Mouse (Mus musculus) liver, postnatal 0 days (tissue): ENCODE data around the gene Sbf2. TPM values are rescaled to one million over a fixed set of nuclear protein-coding genes. Genes with fewer than 3 reads are reported as not detected.

ENCODE experiments used
- ATAC-seq: fragments of 200-750 bp; cut with Nextera tagmentation; 2 replicates; pipeline ENCODE4 v1.8.0; 2017; ENCODE audit warnings: mild to moderate bottlenecking, moderate library complexity
- DNase-seq: peaks from one replicate; pipeline ENCODE4 v3.0.0-alpha.2; 2016
- H3K27ac ChIP-seq: fragments of 300-500 bp; sonication (generic); 2 replicates; pipeline ENCODE4 v1.5.1; 2014; ENCODE audit warnings: antibody characterized with exemption, moderate library complexity, mild to moderate bottlenecking, low read depth
- H3K27me3 ChIP-seq: fragments of 300-500 bp; sonication (generic); 2 replicates; pipeline ENCODE4 v1.6.1; 2014; ENCODE audit warnings: low read length, control low read depth, mixed read lengths; ENCODE audit not compliant: insufficient read depth
- H3K36me3 ChIP-seq: fragments of 300-500 bp; sonication (generic); replicated peaks from 2 replicates; pipeline ENCODE4 v1.6.1; 2014; ENCODE audit warnings: mild to moderate bottlenecking, control low read depth, low read length, moderate library complexity, mixed read lengths; ENCODE audit not compliant: insufficient read depth
- H3K4me1 ChIP-seq: fragments of 300-500 bp; sonication (generic); 2 replicates; pipeline ENCODE4 v1.6.1; 2014; ENCODE audit warnings: antibody characterized with exemption, mild to moderate bottlenecking, control low read depth; ENCODE audit not compliant: insufficient read depth
- H3K4me2 ChIP-seq: fragments of 300-500 bp; sonication (generic); 2 replicates; pipeline ENCODE4 v1.6.1; 2014; ENCODE audit warnings: low read depth, mild to moderate bottlenecking, low read length, moderate library complexity, mixed read lengths
- H3K4me3 ChIP-seq: fragments of 300-500 bp; sonication (generic); 2 replicates; pipeline ENCODE4 v1.5.1; 2014; ENCODE audit warnings: low read depth, low read length
- H3K9ac ChIP-seq: fragments of 300-500 bp; sonication (generic); replicated peaks from 2 replicates; pipeline ENCODE4 v1.6.1; 2014; ENCODE audit warnings: mild to moderate bottlenecking, moderate library complexity
- H3K9me3 ChIP-seq: fragments of 300-500 bp; sonication (generic); 2 replicates; pipeline ENCODE4 v1.6.1; 2016; ENCODE audit warnings: mild to moderate bottlenecking, control low read depth, low read length, mixed read lengths
- CTCF ChIP-seq: sonication (generic); IDR thresholded peaks from 2 replicates; pipeline ENCODE4 v1.5.1; 2016; ENCODE audit warnings: antibody characterized with exemption, low read depth
- EP300 ChIP-seq: IDR thresholded peaks from 2 replicates; pipeline ENCODE4 v1.6.1; 2016; ENCODE audit warnings: antibody characterized with exemption, low read depth, mild to moderate bottlenecking
- WGBS: fragments of 180-500 bp; shearing (Covaris S2); extraction: QIAGEN DNeasy Blood & Tissue Kit; methylation state at CpG from one replicate; pipeline ENCODE4 v1.1.7; 2014; ENCODE audit not compliant: insufficient replicate concordance; 5-methylcytosine and 5-hydroxymethylcytosine counted together
- polyA plus RNA-seq: library from polyadenylated mRNA; unstranded; fragments of >200 nt; fragmentation: Nextera tagmentation; extraction: Ambion mirVana; gene quantifications from 2 replicates; pipeline ENCODE4 v1.2.1, GENCODE M21; 2015

Gene Sbf2
- polyA plus RNA-seq, 1 experiment from 2014 or later, result 5.9 TPM

- no peak for DNase-seq
- no peak overlapping the region for H3K9ac ChIP-seq
- H3K36me3 ChIP-seq, result no peaks in the 10 kb centered on the region
- no peaks in the 10 kb centered on the region for H3K27me3 ChIP-seq
- no peaks in the 10 kb centered on the region for H3K9me3 ChIP-seq
- ATAC-seq, result no peak
- H3K27ac ChIP-seq, result no peak overlapping the region
- whole genome bisulfite sequencing, result 19% methylated on average over 1 of the region's 1 CpGs
- TF ChIP-seq CTCF (no peak), EP300 (no peak)
- H3K4me3 ChIP-seq, result no peak overlapping the region
- H3K4me2 ChIP-seq, result no peak overlapping the region
- no peaks in the 10 kb centered on the region for H3K4me1 ChIP-seq
Measured at GRCm38 (mm10) chr7:110525090-110525775, 89.5 kb downstream of the Sbf2 start.

DNA sequence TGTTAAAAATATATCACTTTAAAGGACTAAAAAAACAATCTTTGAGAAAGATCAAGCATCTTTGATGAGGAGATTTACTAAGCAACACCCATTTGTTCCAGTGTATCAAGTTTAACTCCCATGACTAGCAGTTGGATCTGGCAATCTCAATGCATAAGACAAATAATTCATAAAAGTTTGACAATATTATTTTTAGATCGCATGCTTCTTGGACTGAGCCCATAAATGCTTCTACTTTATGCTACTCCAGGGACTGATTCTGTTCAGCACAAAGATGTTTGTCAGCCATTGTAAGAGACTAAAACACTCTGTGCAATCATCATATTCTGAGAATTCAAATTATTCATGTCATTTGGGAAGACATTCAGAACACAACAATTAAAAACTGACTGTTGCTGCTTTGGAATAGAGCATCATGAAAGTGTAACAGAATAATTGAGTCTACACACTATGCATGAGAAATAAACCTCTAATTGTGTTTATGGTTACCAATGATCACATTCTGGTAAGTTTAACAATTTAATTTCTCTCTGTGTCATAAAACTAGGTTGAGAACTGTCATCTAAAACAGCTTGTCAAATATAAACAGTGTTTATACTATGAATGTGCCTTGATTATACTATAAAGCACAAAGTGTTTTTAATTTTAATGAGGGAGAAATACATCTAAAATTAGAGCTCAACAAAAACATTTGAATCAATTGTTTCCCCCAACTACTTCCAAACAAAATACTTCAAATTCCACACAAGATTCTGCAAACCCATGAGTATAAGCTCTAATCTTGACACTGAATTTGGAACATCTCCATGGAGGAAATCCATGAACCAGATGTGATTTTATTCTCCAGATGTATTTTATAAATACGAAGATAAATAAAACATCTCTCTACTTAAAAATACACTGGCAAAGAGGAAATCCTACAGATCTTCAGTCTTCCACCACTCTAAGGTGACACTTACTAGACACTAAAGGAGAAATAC, 98.2 kb downstream of the Sbf2 start:
- no peak overlapping the region for H3K27ac ChIP-seq
- H3K4me3 ChIP-seq, result no peak overlapping the region
- TF ChIP-seq EP300 (no peak), CTCF (no peak)
- no peaks in the 10 kb centered on the region for H3K36me3 ChIP-seq
- H3K9ac ChIP-seq, result no peak overlapping the region
- H3K4me2 ChIP-seq, result no peak overlapping the region
- ATAC-seq, result no peak
- WGBS, result 82% methylated on average over 2 of the region's 2 CpGs
- H3K4me1 ChIP-seq, result no peaks in the 10 kb centered on the region
- DNase-seq, result no peak
- no peaks in the 10 kb centered on the region for H3K9me3 ChIP-seq
- H3K27me3 ChIP-seq, result no peaks in the 10 kb centered on the region

DNA sequence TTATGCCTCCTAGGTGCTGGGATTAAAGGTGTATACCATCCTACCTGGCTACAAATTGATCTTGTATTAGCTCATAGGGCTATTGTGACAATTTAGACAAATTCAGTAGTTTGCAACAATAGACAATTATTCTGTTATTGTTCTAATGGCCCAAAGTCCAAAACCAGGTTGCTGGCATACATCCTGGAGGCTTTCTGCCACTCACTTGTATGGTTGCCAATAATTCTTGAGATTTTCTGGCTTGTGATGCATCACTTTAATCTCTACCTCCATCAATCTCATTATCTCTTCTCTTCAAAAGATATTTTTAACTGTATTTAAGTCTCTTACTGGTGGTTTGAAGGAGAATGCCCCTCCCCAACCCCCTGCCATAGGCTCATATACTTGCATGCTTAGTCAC, 100.6 kb downstream of the Sbf2 start:
- no peaks in the 10 kb centered on the region for H3K27me3 ChIP-seq
- ATAC-seq (no peak), DNase-seq (no peak)
- H3K36me3 ChIP-seq, result no peaks in the 10 kb centered on the region
- no peak overlapping the region for H3K4me2 ChIP-seq
- no peak overlapping the region for H3K27ac ChIP-seq
- H3K4me1 ChIP-seq, result no peaks in the 10 kb centered on the region
- TF ChIP-seq CTCF, result no peak
- no peak for TF ChIP-seq EP300
- no peak overlapping the region for H3K9ac ChIP-seq
- H3K9me3 ChIP-seq, result no peaks in the 10 kb centered on the region
- no peak overlapping the region for H3K4me3 ChIP-seq

GRCm38 (mm10) chr7:110498653-110499052, 116.1 kb downstream of the Sbf2 start:
- 78% methylated on average over 1 of the region's 1 CpGs for WGBS
- Histone ChIP-seq H3K4me2 (no peak overlapping the region), H3K9ac (no peak overlapping the region), H3K4me1 (no peaks in the 10 kb centered on the region), H3K4me3 (no peak overlapping the region), H3K27me3 (no peaks in the 10 kb centered on the region), H3K9me3 (no peaks in the 10 kb centered on the region), H3K36me3 (no peaks in the 10 kb centered on the region), H3K27ac (no peak overlapping the region)
- DNase-seq, result no peak
- no peak for ATAC-seq
- TF ChIP-seq CTCF, result no peak
- no peak for TF ChIP-seq EP300

- Histone ChIP-seq H3K4me2 (no peak overlapping the region), H3K4me1 (no peaks in the 10 kb centered on the region), H3K4me3 (no peak overlapping the region), H3K27ac (no peak overlapping the region), H3K27me3 (no peaks in the 10 kb centered on the region), H3K9me3 (no peaks in the 10 kb centered on the region), H3K36me3 (no peaks in the 10 kb centered on the region), H3K9ac (no peak overlapping the region)
- TF ChIP-seq CTCF (no peak), EP300 (no peak)
- ATAC-seq, result no peak
- DNase-seq, result no peak
- 71% methylated on average over 5 of the region's 5 CpGs for WGBS
Measured at GRCm38 (mm10) chr7:110491038-110491437, 123.7 kb downstream of the Sbf2 start.

DNA sequence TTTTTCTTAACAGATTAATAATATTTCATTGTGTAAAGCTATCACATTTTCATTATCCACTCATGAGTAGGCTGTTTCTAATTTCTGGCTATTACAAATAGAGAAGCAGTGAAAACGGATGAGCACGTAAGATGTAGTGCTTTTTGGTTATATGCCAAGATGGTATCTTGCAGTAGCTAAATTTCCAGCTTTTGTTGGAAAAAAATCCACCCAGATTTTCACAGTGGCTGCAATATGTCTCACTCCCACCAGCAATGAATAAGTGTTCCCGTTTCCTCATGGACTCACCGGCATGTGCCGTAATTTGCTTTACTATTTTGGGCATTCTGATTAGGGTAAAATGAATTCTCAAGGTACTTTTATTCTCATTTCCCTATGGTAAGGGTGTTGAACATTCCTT, 129.7 kb downstream of the Sbf2 start:
- H3K36me3 ChIP-seq, result no peaks in the 10 kb centered on the region
- H3K27ac ChIP-seq, result no peak overlapping the region
- TF ChIP-seq CTCF, result no peak
- no peak for TF ChIP-seq EP300
- no peak overlapping the region for H3K9ac ChIP-seq
- no peak for DNase-seq
- no peak overlapping the region for H3K4me3 ChIP-seq
- no peak overlapping the region for H3K4me2 ChIP-seq
- WGBS, result 81% methylated on average over 5 of the region's 5 CpGs
- no peaks in the 10 kb centered on the region for H3K4me1 ChIP-seq
- no peak for ATAC-seq
- no peaks in the 10 kb centered on the region for H3K27me3 ChIP-seq
- no peaks in the 10 kb centered on the region for H3K9me3 ChIP-seq
